Mouse (Mus musculus): Measurements from ENCODE around the gene Pld2. TPM values are rescaled to one million over a fixed set of nuclear protein-coding genes. Genes with fewer than 3 reads are reported as not detected.

Gene Pld2
- polyA plus RNA-seq, 1 experiment from 2014 or later = 1.6 TPM

DNA sequence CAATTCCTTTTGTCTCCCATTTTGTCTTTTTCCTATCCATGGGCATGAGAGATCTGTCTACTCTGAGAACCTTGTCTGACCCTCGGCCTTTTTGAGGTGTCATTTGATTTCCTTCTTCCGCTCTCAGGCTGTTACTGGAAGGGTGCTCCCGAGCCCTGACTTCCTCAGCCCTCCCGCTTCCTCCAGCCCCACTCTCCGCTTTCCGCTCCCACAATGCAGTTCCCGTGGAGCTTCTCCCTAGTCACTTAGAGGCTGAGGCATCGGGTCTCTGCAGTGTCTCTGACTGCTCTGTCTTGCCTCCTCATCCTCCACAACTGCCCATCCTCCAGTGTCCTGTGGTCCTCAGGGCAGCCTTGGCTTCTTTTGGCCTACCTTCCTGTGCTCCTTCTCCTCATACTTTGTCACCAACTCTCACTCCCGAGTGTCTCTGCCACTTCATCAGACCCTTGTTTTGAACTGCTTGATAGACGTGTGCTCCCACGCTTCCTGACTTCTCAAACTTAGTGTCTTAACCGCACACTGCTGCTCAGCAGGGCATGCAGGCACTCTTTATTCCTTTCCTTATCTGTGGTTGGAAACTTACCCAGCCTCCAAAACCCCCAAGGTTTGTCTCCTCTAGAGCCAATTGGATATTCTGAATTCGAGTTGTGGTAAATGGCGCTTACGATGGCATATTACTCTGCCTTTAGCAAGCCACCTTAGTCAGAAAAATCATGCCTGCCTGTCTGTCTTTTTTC, 54.6 kb downstream of the Pld2 start:
- TF ChIP-seq EP300 (IDR thresholded peaks at IDR 0.05; ENCODE audit: low read depth) (no peak), CTCF (IDR thresholded peaks at IDR 0.05; ENCODE audit: low read depth) (no peak)
- Histone ChIP-seq H3K9ac (replicated peaks) (no peak overlapping the region), H3K4me3 (ENCODE audit: low read depth, low read length) (no peak overlapping the region), H3K36me3 (replicated peaks; ENCODE audit: insufficient read depth, low read length) (0 out of 2 replicates have a peak, but pooled peaks cover 7% of the 10 kb centered on the region), H3K9me3 (ENCODE audit: low read length) (no peaks in the 10 kb centered on the region), H3K27me3 (ENCODE audit: insufficient read depth, low read length) (no peaks in the 10 kb centered on the region), H3K4me2 (ENCODE audit: low read depth, low read length) (no peak overlapping the region), H3K27ac (ENCODE audit: low read depth) (peak overlapping the region; percentile 57), H3K4me1 (ENCODE audit: insufficient read depth) (peaks cover 24% of the 10 kb centered on the region)
- DNase-seq (no peak), ATAC-seq (0 out of 2 replicates have a peak, but pooled peaks have one; percentile 35)
- WGBS (ENCODE audit: insufficient replicate concordance) = 60% methylated on average over 15 of the region's 15 CpGs

DNA sequence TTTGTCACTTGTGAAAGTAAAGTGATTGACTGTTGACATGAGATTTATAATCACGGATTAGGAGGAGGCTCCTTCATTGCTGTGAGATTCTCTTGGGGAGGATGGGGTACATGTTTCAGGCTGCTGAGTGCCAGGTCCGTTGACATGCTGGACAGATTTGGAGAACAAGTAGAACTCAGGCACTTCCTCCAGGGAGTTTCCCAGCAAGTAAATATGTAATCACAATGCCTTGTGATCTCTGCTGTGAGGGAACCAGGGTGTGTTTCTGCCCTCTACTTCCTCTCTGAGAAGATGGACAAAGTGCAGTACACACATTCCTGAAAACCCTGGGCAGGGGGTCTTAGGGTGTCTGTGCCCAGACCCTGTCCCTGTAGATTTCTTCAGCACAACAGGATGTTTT, 55.8 kb downstream of the Pld2 start:
- TF ChIP-seq EP300 (IDR thresholded peaks at IDR 0.05; ENCODE audit: low read depth) (no peak), CTCF (IDR thresholded peaks at IDR 0.05; ENCODE audit: low read depth) (no peak)
- ATAC-seq (0 out of 2 replicates have a peak, but pooled peaks have one; percentile 19), DNase-seq (no peak)
- Histone ChIP-seq H3K27ac (ENCODE audit: low read depth) (peak overlapping the region; percentile 57), H3K36me3 (replicated peaks; ENCODE audit: insufficient read depth, low read length) (0 out of 2 replicates have a peak, but pooled peaks cover 9% of the 10 kb centered on the region), H3K9me3 (ENCODE audit: low read length) (no peaks in the 10 kb centered on the region), H3K4me1 (ENCODE audit: insufficient read depth) (peaks cover 24% of the 10 kb centered on the region), H3K27me3 (ENCODE audit: insufficient read depth, low read length) (no peaks in the 10 kb centered on the region), H3K9ac (replicated peaks) (no peak overlapping the region), H3K4me2 (ENCODE audit: low read depth, low read length) (no peak overlapping the region; the same call in 1 of the 2 replicates), H3K4me3 (ENCODE audit: low read depth, low read length) (no peak overlapping the region)
- 42% methylated on average over 2 of the region's 2 CpGs for WGBS (ENCODE audit: insufficient replicate concordance)

- ATAC-seq (no peak), DNase-seq (no peak)
- 0 out of 2 replicates have a peak, but pooled peaks cover 9% of the 10 kb centered on the region for H3K36me3 ChIP-seq (replicated peaks; ENCODE audit: insufficient read depth, low read length)
- no peak overlapping the region for H3K4me3 ChIP-seq (ENCODE audit: low read depth, low read length)
- TF ChIP-seq EP300 (IDR thresholded peaks at IDR 0.05; ENCODE audit: low read depth) = no peak
- TF ChIP-seq CTCF (IDR thresholded peaks at IDR 0.05; ENCODE audit: low read depth) = no peak
- H3K4me2 ChIP-seq (ENCODE audit: low read depth, low read length) = no peak overlapping the region
- no peak overlapping the region for H3K9ac ChIP-seq (replicated peaks)
- no peaks in the 10 kb centered on the region for H3K27me3 ChIP-seq (ENCODE audit: insufficient read depth, low read length)
- no peaks in the 10 kb centered on the region for H3K9me3 ChIP-seq (ENCODE audit: low read length)
- 64% methylated on average over 4 of the region's 4 CpGs for WGBS (ENCODE audit: insufficient replicate concordance)
- H3K4me1 ChIP-seq (ENCODE audit: insufficient read depth) = peaks cover 24% of the 10 kb centered on the region
- H3K27ac ChIP-seq (ENCODE audit: low read depth) = peak overlapping the region; percentile 57
These were observed 56.2 kb downstream of the Pld2 start for GRCm38 (mm10) chr11:70596094-70596493.

- whole genome bisulfite sequencing (ENCODE audit: insufficient replicate concordance) = 50% methylated on average over 6 of the region's 6 CpGs
- no peak overlapping the region for H3K4me2 ChIP-seq (ENCODE audit: low read depth, low read length)
- ATAC-seq (peak; percentile 54; the same call in 1 of the 2 replicates), DNase-seq (no peak)
- no peak overlapping the region for H3K9ac ChIP-seq (replicated peaks)
- H3K4me1 ChIP-seq (ENCODE audit: insufficient read depth) = peaks cover 19% of the 10 kb centered on the region
- no peak overlapping the region for H3K4me3 ChIP-seq (ENCODE audit: low read depth, low read length)
- 0 out of 2 replicates have a peak overlapping the region, but pooled peaks have one; percentile 16 for H3K27ac ChIP-seq (ENCODE audit: low read depth)
- 0 out of 2 replicates have a peak, but pooled peaks cover 9% of the 10 kb centered on the region for H3K36me3 ChIP-seq (replicated peaks; ENCODE audit: insufficient read depth, low read length)
- H3K27me3 ChIP-seq (ENCODE audit: insufficient read depth, low read length) = no peaks in the 10 kb centered on the region
- TF ChIP-seq EP300 (IDR thresholded peaks at IDR 0.05; ENCODE audit: low read depth) (no peak), CTCF (IDR thresholded peaks at IDR 0.05; ENCODE audit: low read depth) (no peak)
- no peaks in the 10 kb centered on the region for H3K9me3 ChIP-seq (ENCODE audit: low read length)
These were observed 57.4 kb downstream of the Pld2 start for GRCm38 (mm10) chr11:70597301-70597700.

DNA sequence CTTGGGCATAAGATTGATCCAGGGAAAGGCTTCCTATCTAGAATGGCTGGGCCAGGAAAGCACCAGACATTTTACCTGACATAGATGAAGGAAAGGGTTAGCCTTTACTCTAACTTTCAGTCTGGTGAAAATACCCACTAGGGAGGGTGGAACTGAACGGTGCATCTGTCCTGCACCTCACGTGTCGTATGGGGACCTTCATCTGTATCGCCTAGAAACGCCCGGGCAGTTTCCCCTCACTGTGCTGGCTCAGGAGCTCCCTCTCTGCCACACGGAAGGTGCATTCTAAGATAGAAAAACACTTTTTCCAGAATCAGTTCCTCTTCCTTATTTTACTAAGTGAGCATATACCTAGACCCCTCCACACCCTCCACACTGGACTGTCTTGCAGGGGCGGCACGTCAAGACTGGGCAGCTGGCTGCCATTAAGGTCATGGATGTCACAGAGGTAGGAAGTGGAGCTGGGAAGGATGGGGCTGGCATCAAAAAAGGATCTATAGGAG, 58.6 kb downstream of the Pld2 start:
- H3K4me1 ChIP-seq (ENCODE audit: insufficient read depth) = peaks cover 15% of the 10 kb centered on the region; the same call in 1 of the 2 replicates
- peaks cover 9% of the 10 kb centered on the region; the same call in 1 of the 2 replicates for H3K36me3 ChIP-seq (replicated peaks; ENCODE audit: insufficient read depth, low read length)
- H3K27ac ChIP-seq (ENCODE audit: low read depth) = no peak overlapping the region
- DNase-seq (no peak), ATAC-seq (no peak)
- no peak overlapping the region for H3K9ac ChIP-seq (replicated peaks)
- no peak for TF ChIP-seq CTCF (IDR thresholded peaks at IDR 0.05; ENCODE audit: low read depth)
- TF ChIP-seq EP300 (IDR thresholded peaks at IDR 0.05; ENCODE audit: low read depth) = no peak
- H3K27me3 ChIP-seq (ENCODE audit: insufficient read depth, low read length) = no peaks in the 10 kb centered on the region
- H3K4me2 ChIP-seq (ENCODE audit: low read depth, low read length) = no peak overlapping the region
- whole genome bisulfite sequencing (ENCODE audit: insufficient replicate concordance) = 85% methylated on average over 9 of the region's 9 CpGs
- no peaks in the 10 kb centered on the region for H3K9me3 ChIP-seq (ENCODE audit: low read length)
- H3K4me3 ChIP-seq (ENCODE audit: low read depth, low read length) = no peak overlapping the region

- H3K36me3 ChIP-seq (replicated peaks; ENCODE audit: insufficient read depth, low read length) = peaks cover 29% of the 10 kb centered on the region
These were observed 65.2 kb downstream of the Pld2 start for GRCm38 (mm10) chr11:70605024-70605566.

More at GRCm38 (mm10) chr11:70605024-70605566, 65.2 kb downstream of the Pld2 start:
- no peaks in the 10 kb centered on the region for H3K4me1 ChIP-seq (ENCODE audit: insufficient read depth)
- 67% methylated on average over 14 of the region's 14 CpGs for WGBS (ENCODE audit: insufficient replicate concordance)
- H3K9ac ChIP-seq (replicated peaks) = no peak overlapping the region
- no peak overlapping the region for H3K27ac ChIP-seq (ENCODE audit: low read depth)
- no peak for TF ChIP-seq EP300 (IDR thresholded peaks at IDR 0.05; ENCODE audit: low read depth)
- TF ChIP-seq CTCF (IDR thresholded peaks at IDR 0.05; ENCODE audit: low read depth) = peak; percentile 95
- H3K4me3 ChIP-seq (ENCODE audit: low read depth, low read length) = no peak overlapping the region
- DNase-seq (peak; percentile 79), ATAC-seq (peak; percentile 61)
- no peaks in the 10 kb centered on the region for H3K9me3 ChIP-seq (ENCODE audit: low read length)
- no peak overlapping the region for H3K4me2 ChIP-seq (ENCODE audit: low read depth, low read length)
- no peaks in the 10 kb centered on the region for H3K27me3 ChIP-seq (ENCODE audit: insufficient read depth, low read length)
